Mouse (Mus musculus): Measurements from ENCODE around the gene Rab4a.

GRCm38 (mm10) chr8:123786644-123787043 is 19.1 kb upstream of the Rab4a start:
- TF ChIP-seq CTCF (IDR thresholded peaks at IDR 0.05; ENCODE audit: control insufficient read depth, insufficient read depth, insufficient read length) = no peak
- TF ChIP-seq MAX (IDR thresholded peaks at IDR 0.05) = no peak
- no peak for TF ChIP-seq MYOG (IDR thresholded peaks at IDR 0.05; ENCODE audit: control insufficient read depth, extremely low read depth, insufficient read length)
- no peak for TF ChIP-seq USF1 (IDR thresholded peaks at IDR 0.05; ENCODE audit: low read depth)
- no peak for TF ChIP-seq CEBPB (IDR thresholded peaks at IDR 0.05; ENCODE audit: low read depth)
- no peak for TF ChIP-seq MYOD1 (IDR thresholded peaks at IDR 0.05; ENCODE audit: control insufficient read depth, insufficient read length, low read depth)

Measured in C2C12 (cell line).